Mouse (Mus musculus): Measurements from ENCODE around the gene Oas1f. TPM values are rescaled to one million over a fixed set of nuclear protein-coding genes. Genes with fewer than 3 reads are reported as not detected.

Oas1f gene
- polyA plus RNA-seq, 1 experiment from 2014 or later: not detected

DNA sequence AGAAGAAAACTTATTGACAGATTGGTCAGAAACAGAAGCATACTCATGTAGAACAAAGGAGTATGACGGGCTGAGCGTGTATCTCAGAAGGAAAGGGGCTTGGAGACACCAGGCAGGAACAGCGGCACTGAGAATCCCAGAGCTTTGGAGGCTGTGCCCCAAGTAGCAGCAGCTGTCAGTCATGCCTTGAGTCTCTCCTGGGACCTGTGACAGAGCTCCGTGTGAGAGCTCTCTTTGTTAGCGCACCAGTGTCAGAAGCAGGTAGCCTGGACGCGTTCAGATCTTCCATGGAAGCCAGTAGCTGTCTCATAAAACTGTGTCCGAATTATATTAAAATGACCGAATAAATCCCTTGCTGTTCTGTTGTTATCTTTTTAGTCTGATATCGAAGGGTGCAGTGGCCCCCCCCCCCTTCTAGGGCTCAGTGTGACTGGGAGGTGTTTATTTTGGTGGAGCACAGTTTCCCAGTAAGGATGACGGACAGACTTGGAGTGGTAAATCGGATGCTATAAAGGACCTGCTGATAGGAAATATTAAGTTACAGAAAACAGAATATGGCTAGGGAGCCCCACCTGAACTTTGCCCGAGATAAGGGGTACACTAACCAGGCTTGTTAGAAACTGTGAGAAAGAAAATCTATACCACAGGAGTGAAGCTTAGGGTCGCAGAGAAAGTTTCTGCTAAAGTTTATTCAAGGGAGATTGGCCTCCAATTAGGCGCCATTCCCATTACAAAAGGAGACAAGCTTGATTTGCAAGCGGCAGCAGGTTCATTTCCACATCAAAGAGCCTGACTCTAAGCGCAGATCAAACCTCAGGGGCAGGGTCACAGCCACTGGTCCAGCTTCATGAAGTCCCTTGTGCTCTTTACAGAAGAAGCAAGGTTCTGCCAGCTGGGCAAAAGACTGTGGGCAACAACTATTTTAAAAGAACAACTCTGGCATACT, 13.6 kb upstream of the Oas1f start:
- WGBS: 17% methylated on average over 17 of the region's 17 CpGs
- H3K4me3 ChIP-seq: no peak overlapping the region
- peaks cover 31% of the 10 kb centered on the region for H3K27me3 ChIP-seq (replicated peaks)
- no peak for ATAC-seq (ENCODE audit: extremely low read depth, insufficient number of reproducible peaks, low FRiP score, low TSS enrichment)
- H3K9me3 ChIP-seq: no peaks in the 10 kb centered on the region; the same call in 1 of the 2 replicates
- no peak overlapping the region for H3K9ac ChIP-seq
- H3K4me1 ChIP-seq: no peaks in the 10 kb centered on the region
- H3K27ac ChIP-seq (replicated peaks): no peak overlapping the region
- H3K36me3 ChIP-seq: no peaks in the 10 kb centered on the region
- H3K4me2 ChIP-seq: no peak overlapping the region

DNA sequence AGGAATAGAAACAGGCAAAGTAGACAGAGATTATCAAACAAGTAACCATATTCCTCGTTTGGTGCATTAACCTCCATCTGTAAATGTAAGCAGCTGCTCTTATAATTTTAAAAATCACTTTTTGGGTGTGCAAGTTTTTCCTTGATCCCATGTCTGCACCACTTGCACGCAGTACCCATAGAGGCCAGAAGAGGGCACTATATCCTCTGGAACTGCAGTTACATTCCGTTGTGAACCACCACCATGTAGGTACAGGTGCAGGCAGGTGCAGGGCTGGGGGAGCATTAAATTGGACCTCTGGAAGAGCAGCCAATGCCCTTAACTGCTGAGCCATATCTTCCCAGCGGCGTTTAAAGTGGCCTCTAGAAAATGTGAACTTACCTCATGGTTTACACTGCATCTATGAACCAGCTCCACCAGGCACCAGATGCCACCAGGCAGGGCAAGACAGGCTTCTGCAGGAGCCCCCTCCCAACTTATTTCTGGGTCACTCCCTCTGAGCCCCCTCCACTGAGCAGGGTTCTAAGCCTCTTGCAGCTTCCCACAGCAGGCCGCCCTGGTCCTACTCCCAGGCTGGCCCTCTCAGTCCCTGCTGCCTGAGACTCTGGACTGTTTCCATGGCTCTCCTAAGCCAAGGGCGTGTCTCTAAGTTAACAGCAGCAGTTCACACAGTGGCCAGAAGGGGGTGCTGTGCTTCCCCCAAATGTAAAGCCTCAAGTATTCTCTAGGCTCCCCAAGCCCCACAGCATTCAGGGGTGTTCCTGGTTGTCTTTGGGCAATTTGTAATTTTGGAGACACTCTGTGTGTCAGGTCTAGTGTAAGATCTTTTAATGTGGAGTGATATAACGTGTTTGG, 10.2 kb upstream of the Oas1f start:
- no peak overlapping the region for H3K4me2 ChIP-seq
- no peak overlapping the region for H3K9ac ChIP-seq
- no peaks in the 10 kb centered on the region; the same call in 1 of the 2 replicates for H3K9me3 ChIP-seq
- H3K27me3 ChIP-seq (replicated peaks): peaks cover 38% of the 10 kb centered on the region
- H3K4me1 ChIP-seq: no peaks in the 10 kb centered on the region
- 9% methylated on average over 8 of the region's 8 CpGs for WGBS
- H3K36me3 ChIP-seq: no peaks in the 10 kb centered on the region
- no peak overlapping the region for H3K27ac ChIP-seq (replicated peaks)
- no peak; the same call in 1 of the 2 replicates for ATAC-seq (ENCODE audit: extremely low read depth, insufficient number of reproducible peaks, low FRiP score, low TSS enrichment)
- H3K4me3 ChIP-seq: no peak overlapping the region

DNA sequence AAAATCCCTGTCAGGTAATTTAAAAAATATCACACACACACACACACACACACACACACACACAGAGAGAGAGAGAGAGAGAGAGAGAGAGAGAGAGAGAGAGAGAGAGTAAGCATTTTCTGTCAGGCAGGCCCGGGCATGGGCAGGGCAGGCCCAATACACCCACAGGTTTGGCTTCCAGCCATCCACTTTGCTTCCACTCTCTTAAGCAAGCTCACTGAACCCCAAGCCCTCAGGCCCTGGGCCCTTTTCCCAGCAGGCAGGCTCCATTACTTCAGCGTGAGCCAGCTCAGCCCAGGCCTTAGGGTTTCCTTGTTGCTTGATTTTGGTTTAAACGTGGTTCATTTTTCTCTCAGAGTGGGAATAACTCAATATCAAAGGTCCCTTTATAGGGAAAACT, 2.5 kb upstream of the Oas1f start:
- no peaks in the 10 kb centered on the region for H3K4me1 ChIP-seq
- peaks cover 15% of the 10 kb centered on the region for H3K27me3 ChIP-seq (replicated peaks)
- H3K4me2 ChIP-seq: no peak overlapping the region
- no peaks in the 10 kb centered on the region for H3K9me3 ChIP-seq
- H3K36me3 ChIP-seq: no peaks in the 10 kb centered on the region
- H3K9ac ChIP-seq: no peak overlapping the region
- 62% methylated on average over 3 of the region's 3 CpGs for WGBS
- ATAC-seq (ENCODE audit: extremely low read depth, insufficient number of reproducible peaks, low FRiP score, low TSS enrichment): no peak
- H3K4me3 ChIP-seq: no peak overlapping the region
- no peak overlapping the region for H3K27ac ChIP-seq (replicated peaks)

DNA sequence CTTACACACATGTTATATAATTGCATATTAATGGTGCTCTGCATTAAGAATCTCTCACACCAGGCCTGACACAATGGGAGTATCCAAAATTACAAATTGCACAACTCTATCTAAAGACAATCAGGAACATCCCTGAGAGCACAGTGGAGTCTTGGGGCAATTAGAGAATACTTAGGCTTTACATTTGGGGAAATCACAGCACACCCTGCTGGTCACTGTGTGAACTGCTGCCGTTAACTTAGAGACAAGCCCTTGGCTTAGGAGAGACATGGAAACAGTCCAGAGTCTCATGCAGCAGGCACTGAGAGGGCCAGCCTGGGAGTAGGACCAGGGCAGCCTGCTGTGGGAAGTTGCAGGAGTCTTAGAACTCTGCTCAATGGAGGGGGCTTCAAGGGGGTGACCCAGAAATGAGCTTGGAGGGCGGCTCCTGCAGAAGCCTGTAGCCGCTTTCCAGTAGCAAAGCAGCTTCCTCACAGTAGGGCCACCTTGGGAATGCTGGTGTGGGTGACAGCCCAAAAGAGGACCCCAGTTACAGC, 2.5 kb downstream of the Oas1f start:
- WGBS: 65% methylated on average over 3 of the region's 3 CpGs
- H3K27me3 ChIP-seq (replicated peaks): no peaks in the 10 kb centered on the region
- H3K27ac ChIP-seq (replicated peaks): no peak overlapping the region
- no peak overlapping the region for H3K4me3 ChIP-seq
- no peaks in the 10 kb centered on the region for H3K4me1 ChIP-seq
- H3K4me2 ChIP-seq: no peak overlapping the region
- peaks cover 11% of the 10 kb centered on the region for H3K9me3 ChIP-seq
- no peak overlapping the region for H3K9ac ChIP-seq
- H3K36me3 ChIP-seq: no peaks in the 10 kb centered on the region
- no peak for ATAC-seq (ENCODE audit: extremely low read depth, insufficient number of reproducible peaks, low FRiP score, low TSS enrichment)

DNA sequence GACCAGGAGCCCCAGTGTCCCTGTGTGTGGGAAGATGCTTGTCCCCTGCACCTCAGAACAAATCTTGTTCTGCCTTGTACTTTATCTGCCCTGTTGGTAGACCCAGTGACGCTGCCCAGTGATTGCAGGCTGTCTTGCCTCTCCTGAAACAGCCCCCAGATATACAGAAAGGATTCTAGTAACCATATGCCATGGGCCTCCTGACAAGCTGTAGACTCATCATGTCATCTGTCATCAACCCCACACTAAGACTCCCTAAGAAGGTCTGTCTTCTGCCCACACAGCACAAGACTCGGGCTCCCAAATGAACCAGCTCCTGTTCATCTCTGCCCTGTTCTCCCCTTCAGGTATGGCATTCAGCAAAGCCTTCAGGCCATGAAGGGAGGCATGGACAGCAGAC, 12.1 kb downstream of the Oas1f start:
- Histone ChIP-seq H3K4me2 (no peak overlapping the region), H3K27ac (replicated peaks) (no peak overlapping the region), H3K9me3 (peaks cover 6% of the 10 kb centered on the region), H3K27me3 (replicated peaks) (no peaks in the 10 kb centered on the region), H3K4me3 (no peak overlapping the region), H3K4me1 (no peaks in the 10 kb centered on the region), H3K36me3 (no peaks in the 10 kb centered on the region), H3K9ac (no peak overlapping the region)
- no peak for ATAC-seq (ENCODE audit: extremely low read depth, insufficient number of reproducible peaks, low FRiP score, low TSS enrichment)
- 48% methylated on average over 2 of the region's 2 CpGs for WGBS

DNA sequence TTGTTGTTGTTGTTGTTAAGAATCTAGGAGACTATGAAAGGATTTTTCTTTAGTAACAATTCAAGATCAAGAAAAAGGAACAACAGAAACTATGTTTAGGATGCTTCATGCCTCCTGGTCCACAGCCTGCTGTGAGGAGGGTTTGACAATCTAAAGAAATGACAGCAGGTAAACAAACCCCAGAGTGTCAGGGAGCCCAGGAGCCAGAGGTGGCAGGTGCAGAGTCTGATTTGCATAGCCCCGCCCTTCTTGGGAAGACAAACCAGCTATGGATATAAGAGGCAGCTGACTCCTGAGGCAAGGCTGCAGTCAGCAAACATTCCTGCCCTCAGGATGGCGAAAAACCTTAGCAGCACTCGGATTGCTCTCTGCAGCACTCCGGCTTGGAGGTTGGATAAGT, 14.0 kb downstream of the Oas1f start, which contains the start of gene Oas1h:
Gene Oas1h, plus strand, starts transcription at position 301 of the 400 bp plus-strand sequence.
- Histone ChIP-seq H3K4me2 (no peak within 1 kb of the TSS), H3K4me3 (no peak within 1 kb of the TSS), H3K4me1 (no peaks in the 10 kb centered on the region), H3K36me3 (no peaks in the 10 kb centered on the region), H3K27ac (replicated peaks) (no peak within 1 kb of the TSS), H3K9ac (no peak within 1 kb of the TSS), H3K9me3 (no peaks in the 10 kb centered on the region), H3K27me3 (replicated peaks) (no peaks in the 10 kb centered on the region)
- WGBS: 54% methylated on average over 4 of the region's 4 CpGs
- ATAC-seq (ENCODE audit: extremely low read depth, insufficient number of reproducible peaks, low FRiP score, low TSS enrichment): no peak

DNA sequence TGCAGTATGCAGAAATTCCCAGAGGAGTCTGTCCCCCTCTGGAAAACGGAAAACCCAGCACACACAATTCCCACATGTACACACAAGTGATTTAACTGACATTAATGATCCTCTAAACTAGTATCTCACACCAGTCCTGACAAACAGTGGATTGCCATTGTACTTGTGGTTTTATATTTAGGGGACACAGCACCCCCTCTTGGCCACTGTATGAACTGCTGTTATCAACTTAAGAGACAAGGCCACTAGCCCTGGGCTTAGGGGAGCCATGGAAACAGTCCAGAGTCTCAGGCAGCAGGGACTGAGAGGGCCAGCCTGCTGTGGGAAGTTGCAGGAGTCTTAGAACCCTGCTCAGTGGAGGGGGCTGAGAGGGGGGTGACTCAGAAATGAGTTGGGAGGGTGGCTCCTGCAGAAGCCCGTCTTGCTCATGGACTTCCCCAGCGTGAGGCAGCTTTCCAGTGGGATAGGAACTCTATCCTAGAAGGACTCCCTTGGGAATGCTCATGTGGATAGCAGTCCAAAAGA, 18.2 kb downstream of the Oas1f start:
- Histone ChIP-seq H3K9ac (no peak overlapping the region), H3K9me3 (no peaks in the 10 kb centered on the region), H3K36me3 (no peaks in the 10 kb centered on the region), H3K27me3 (replicated peaks) (peaks cover 3% of the 10 kb centered on the region; the same call in 1 of the 2 replicates), H3K27ac (replicated peaks) (no peak overlapping the region), H3K4me2 (no peak overlapping the region), H3K4me1 (no peaks in the 10 kb centered on the region), H3K4me3 (no peak overlapping the region)
- ATAC-seq (ENCODE audit: extremely low read depth, insufficient number of reproducible peaks, low FRiP score, low TSS enrichment): no peak
- WGBS: 60% methylated on average over 3 of the region's 3 CpGs

DNA sequence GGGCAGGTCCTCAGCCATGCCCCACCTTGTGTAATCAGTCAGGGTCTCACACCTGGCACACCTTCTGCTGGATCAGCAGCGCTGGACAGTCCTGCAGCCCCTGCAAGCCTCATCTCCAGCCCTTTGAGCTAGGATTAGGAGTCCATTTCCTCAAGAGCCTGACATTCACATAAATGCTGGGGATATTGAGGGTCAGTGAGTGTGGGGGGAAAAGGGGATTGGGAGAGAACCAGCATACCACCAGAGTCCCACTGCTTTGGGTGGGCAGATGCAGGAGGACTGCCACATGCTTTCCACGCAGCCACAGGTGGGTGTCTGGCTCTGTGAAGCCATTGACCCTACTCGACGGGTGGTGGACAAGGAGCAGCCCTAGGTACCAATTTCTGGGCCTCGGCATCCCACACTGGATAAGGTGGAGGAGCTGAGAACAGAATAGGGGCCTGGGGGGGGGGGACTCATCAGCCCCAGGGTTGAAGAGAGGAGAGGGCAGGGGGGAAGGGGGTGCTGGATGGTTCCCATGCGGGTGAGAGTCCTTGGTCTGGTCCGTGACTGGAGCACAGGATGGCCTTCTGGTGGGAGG, 22.4 kb downstream of the Oas1f start:
- H3K4me1 ChIP-seq: no peaks in the 10 kb centered on the region
- ATAC-seq (ENCODE audit: extremely low read depth, insufficient number of reproducible peaks, low FRiP score, low TSS enrichment): no peak
- no peak overlapping the region for H3K4me3 ChIP-seq
- no peak overlapping the region for H3K27ac ChIP-seq (replicated peaks)
- no peak overlapping the region for H3K9ac ChIP-seq
- no peak overlapping the region for H3K4me2 ChIP-seq
- no peaks in the 10 kb centered on the region for H3K9me3 ChIP-seq
- WGBS: 68% methylated on average over 7 of the region's 7 CpGs
- H3K27me3 ChIP-seq (replicated peaks): peaks cover 14% of the 10 kb centered on the region; the same call in 1 of the 2 replicates
- no peaks in the 10 kb centered on the region for H3K36me3 ChIP-seq

DNA sequence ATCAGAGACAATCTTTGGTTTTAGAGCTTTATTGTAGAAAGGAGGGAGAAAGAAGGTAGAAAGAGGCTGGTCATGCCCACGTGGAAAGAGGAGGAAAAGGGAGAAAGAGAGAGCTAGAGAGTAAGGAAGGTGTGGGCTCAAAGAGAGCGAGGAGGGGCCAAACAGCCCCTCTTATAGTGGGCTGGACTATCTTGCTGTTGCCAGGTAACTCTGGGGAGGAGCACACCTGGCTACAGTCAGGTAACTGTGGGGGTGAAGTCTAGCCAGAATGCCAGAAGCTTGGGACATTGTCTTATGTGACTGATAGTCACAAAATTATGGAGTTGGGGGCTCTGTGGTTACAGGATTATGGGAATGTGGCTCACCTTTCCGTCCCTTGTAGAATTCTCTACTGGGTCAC, 22.9 kb downstream of the Oas1f start:
- no peak for ATAC-seq (ENCODE audit: extremely low read depth, insufficient number of reproducible peaks, low FRiP score, low TSS enrichment)
- H3K27ac ChIP-seq (replicated peaks): no peak overlapping the region
- H3K4me2 ChIP-seq: no peak overlapping the region
- H3K27me3 ChIP-seq (replicated peaks): peaks cover 14% of the 10 kb centered on the region; the same call in 1 of the 2 replicates
- no peaks in the 10 kb centered on the region for H3K4me1 ChIP-seq
- no peaks in the 10 kb centered on the region for H3K9me3 ChIP-seq
- no peak overlapping the region for H3K9ac ChIP-seq
- WGBS: 56% methylated on average over 3 of the region's 3 CpGs
- no peak overlapping the region for H3K4me3 ChIP-seq
- no peaks in the 10 kb centered on the region for H3K36me3 ChIP-seq

DNA sequence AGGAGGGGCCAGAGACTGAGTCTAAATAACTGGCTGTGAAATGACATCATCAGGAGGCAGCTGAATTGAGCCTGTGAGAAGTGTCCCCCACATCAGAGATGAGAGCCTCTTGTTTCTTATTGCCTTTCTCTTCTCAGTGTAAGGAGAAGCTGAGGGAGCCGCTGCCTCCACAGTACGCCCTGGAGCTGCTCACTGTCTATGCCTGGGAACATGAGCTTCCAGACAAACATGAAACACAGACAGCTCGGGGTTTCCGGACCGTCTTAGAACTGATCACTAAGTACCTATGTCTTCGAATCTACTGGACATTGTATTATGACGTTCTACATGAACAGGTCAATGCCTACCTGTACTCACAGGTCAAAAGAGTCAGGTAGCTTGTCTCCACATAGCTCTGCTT, 23.6 kb downstream of the Oas1f start:
- no peaks in the 10 kb centered on the region for H3K36me3 ChIP-seq
- no peak overlapping the region for H3K27ac ChIP-seq (replicated peaks)
- no peaks in the 10 kb centered on the region for H3K9me3 ChIP-seq
- no peaks in the 10 kb centered on the region for H3K4me1 ChIP-seq
- no peak for ATAC-seq (ENCODE audit: extremely low read depth, insufficient number of reproducible peaks, low FRiP score, low TSS enrichment)
- no peak overlapping the region for H3K4me3 ChIP-seq
- no peak overlapping the region for H3K4me2 ChIP-seq
- 72% methylated on average over 7 of the region's 7 CpGs for WGBS
- H3K27me3 ChIP-seq (replicated peaks): peaks cover 14% of the 10 kb centered on the region; the same call in 1 of the 2 replicates
- no peak overlapping the region for H3K9ac ChIP-seq

DNA sequence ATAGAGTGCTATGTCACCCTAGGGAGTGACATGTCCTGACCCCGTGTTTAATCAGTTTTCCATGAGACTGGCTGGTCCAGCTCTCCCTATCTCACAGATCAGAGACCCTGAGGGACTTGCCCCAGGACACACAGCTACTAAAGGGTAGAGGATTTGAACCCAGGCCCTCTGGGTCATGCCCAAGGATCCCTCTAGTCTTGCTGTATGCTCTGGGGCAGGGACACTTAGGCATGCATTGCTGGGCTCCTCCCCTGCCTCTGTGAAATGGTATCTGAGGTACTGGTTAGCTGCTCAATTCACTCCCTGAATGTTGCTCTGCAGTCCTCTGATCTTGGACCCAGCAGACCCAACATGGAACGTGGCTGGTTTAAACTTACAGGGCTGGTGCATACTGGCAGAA, 24.3 kb downstream of the Oas1f start:
- Histone ChIP-seq H3K4me3 (no peak overlapping the region), H3K9me3 (no peaks in the 10 kb centered on the region), H3K27ac (replicated peaks) (no peak overlapping the region), H3K4me1 (no peaks in the 10 kb centered on the region), H3K27me3 (replicated peaks) (peaks cover 14% of the 10 kb centered on the region; the same call in 1 of the 2 replicates), H3K36me3 (no peaks in the 10 kb centered on the region), H3K9ac (no peak overlapping the region), H3K4me2 (no peak overlapping the region)
- no peak for ATAC-seq (ENCODE audit: extremely low read depth, insufficient number of reproducible peaks, low FRiP score, low TSS enrichment)
- WGBS: 44% methylated on average over 2 of the region's 2 CpGs

Data from heart, embryonic 13.5 days (tissue).